Mouse (Mus musculus): ENCODE measurements around the gene Foxo6.

Foxo6 gene

GRCm38 (mm10) chr4:120287290-120288111, at the start of gene Foxo6:
Gene Foxo6 (minus strand): TSS chr4:120287349.
- peak; percentile 89 to 93 for DNase-seq (ENCODE audit: low spot score in 2 of 2)

GRCm38 (mm10) chr4:120334316-120334715, 47.2 kb upstream of the Foxo6 start:
- DNase-seq (ENCODE audit: low spot score in 2 of 2): no peak

- no peak for DNase-seq (ENCODE audit: low spot score in 2 of 2)
Observed at GRCm38 (mm10) chr4:120332934-120333421, 45.8 kb upstream of the Foxo6 start.

GRCm38 (mm10) chr4:120332405-120332933, 45.3 kb upstream of the Foxo6 start:
- DNase-seq (ENCODE audit: low spot score in 2 of 2): no peak

GRCm38 (mm10) chr4:120331992-120332391, 44.8 kb upstream of the Foxo6 start:
- DNase-seq (ENCODE audit: low spot score in 2 of 2): no peak

GRCm38 (mm10) chr4:120331541-120331940, 44.4 kb upstream of the Foxo6 start:
- DNase-seq (ENCODE audit: low spot score in 2 of 2): no peak

- no peak for DNase-seq (ENCODE audit: low spot score in 2 of 2)
Observed at GRCm38 (mm10) chr4:120325748-120326147, 38.6 kb upstream of the Foxo6 start.

- no peak for DNase-seq (ENCODE audit: low spot score in 2 of 2)
Observed at GRCm38 (mm10) chr4:120325051-120325450, 37.9 kb upstream of the Foxo6 start.

- DNase-seq (ENCODE audit: low spot score in 2 of 2): no peak
Observed at GRCm38 (mm10) chr4:120323858-120324257, 36.7 kb upstream of the Foxo6 start.

- DNase-seq (ENCODE audit: low spot score in 2 of 2): no peak
Observed at GRCm38 (mm10) chr4:120323198-120323597, 36.0 kb upstream of the Foxo6 start.

- no peak for DNase-seq (ENCODE audit: low spot score in 2 of 2)
Observed at GRCm38 (mm10) chr4:120317541-120317940, 30.4 kb upstream of the Foxo6 start.

- DNase-seq (ENCODE audit: low spot score in 2 of 2): no peak
Observed at GRCm38 (mm10) chr4:120316716-120317115, 29.6 kb upstream of the Foxo6 start.

- DNase-seq (ENCODE audit: low spot score in 2 of 2): no peak
Observed at GRCm38 (mm10) chr4:120314571-120314970, 27.4 kb upstream of the Foxo6 start.

- DNase-seq (ENCODE audit: low spot score in 2 of 2): no peak
Observed at GRCm38 (mm10) chr4:120313309-120313708, 26.2 kb upstream of the Foxo6 start.

GRCm38 (mm10) chr4:120304580-120304979, 17.4 kb upstream of the Foxo6 start:
- no peak for DNase-seq (ENCODE audit: low spot score in 2 of 2)

- no peak for DNase-seq (ENCODE audit: low spot score in 2 of 2)
Observed at GRCm38 (mm10) chr4:120299287-120299686, 12.1 kb upstream of the Foxo6 start.

GRCm38 (mm10) chr4:120291106-120291822, 4.1 kb upstream of the Foxo6 start:
- no peak for DNase-seq (ENCODE audit: low spot score in 2 of 2)

GRCm38 (mm10) chr4:120290486-120290885, 3.3 kb upstream of the Foxo6 start:
- no peak for DNase-seq (ENCODE audit: low spot score in 2 of 2)

- DNase-seq (ENCODE audit: low spot score in 2 of 2): no peak
Observed at GRCm38 (mm10) chr4:120289181-120289965, 2.2 kb upstream of the Foxo6 start.

GRCm38 (mm10) chr4:120286761-120287241, 348 bp downstream of the Foxo6 start:
- DNase-seq (ENCODE audit: low spot score in 2 of 2): no peak

- DNase-seq (ENCODE audit: low spot score in 2 of 2): no peak
Observed at GRCm38 (mm10) chr4:120285730-120286129, 1.4 kb downstream of the Foxo6 start.

- DNase-seq (ENCODE audit: low spot score in 2 of 2): no peak
Observed at GRCm38 (mm10) chr4:120285223-120285622, 1.9 kb downstream of the Foxo6 start.
